Mouse (Mus musculus) midbrain, embryonic 13.5 days (tissue): ENCODE results near the gene Oaf. TPM values are rescaled to one million over a fixed set of nuclear protein-coding genes. Genes with fewer than 3 reads are reported as not detected.

Experiments
- polyA plus RNA-seq: library from polyadenylated mRNA; unstranded; fragments of >200 nt; fragmentation: Nextera tagmentation; extraction: Ambion mirVana; gene quantifications from 2 replicates; pipeline ENCODE4 v1.2.1, GENCODE M21; 2015

The Oaf gene
- polyA plus RNA-seq, 1 experiment from 2014 or later: 7.1 TPM

Other genes with a start within 250 kb of the Oaf start
- 20.9 and 21.2 TPM in 2 replicates for gene Arhgef12, start 132.7 kb downstream of the Oaf start, polyA plus RNA-seq
- gene Tmem136, start 123.3 kb downstream of the Oaf start, polyA plus RNA-seq: 10.5 and 11.1 TPM in 2 replicates
- 0.08 TPM in 1 of 2 replicates, not detected in the other for gene Pou2f3, start 29.5 kb downstream of the Oaf start, polyA plus RNA-seq
- 0.11 TPM in 1 of 2 replicates, not detected in the other for gene Trim29, start 70.9 kb upstream of the Oaf start, polyA plus RNA-seq